Mouse (Mus musculus) cerebellum, adult 2 months (tissue): ENCODE measurements around the gene Slc13a5.

Source experiments
- CTCF ChIP-seq: fragments of 200-500 bp; IDR thresholded peaks from 2 replicates; pipeline ENCODE4 v1.5.1; 2011; ENCODE audit warnings: low read depth, mild to moderate bottlenecking, control low read depth, low read length, moderate library complexity, borderline replicate concordance; ENCODE audit not compliant: insufficient read depth
- POLR2A ChIP-seq: fragments of 200-500 bp; IDR thresholded peaks from 2 replicates; pipeline ENCODE4 v1.6.1; 2011; ENCODE audit warnings: low read length, control low read depth, borderline replicate concordance; ENCODE audit not compliant: insufficient read depth

DNA sequence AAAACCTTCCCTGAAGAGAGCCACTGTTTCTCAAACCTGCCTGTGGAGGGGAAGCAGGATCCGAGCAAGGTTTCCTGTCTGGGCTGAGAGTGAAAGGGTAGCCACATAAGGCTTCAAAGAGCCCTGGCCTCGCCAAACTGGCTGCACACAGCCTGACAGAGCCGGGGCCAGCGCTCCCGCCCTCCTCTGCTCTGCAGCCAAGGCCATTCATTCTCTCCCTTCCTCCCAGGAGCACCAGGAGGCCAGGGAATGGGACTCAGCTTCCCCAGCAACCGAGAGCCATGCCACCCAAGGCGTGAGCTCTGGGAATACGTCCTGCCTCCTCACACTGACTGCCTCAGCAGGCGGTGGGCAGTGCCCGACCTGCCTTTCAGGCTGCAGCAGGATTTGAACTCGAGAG lies 1.5 kb downstream of the Slc13a5 start:
- TF ChIP-seq CTCF (no peak), POLR2A (no peak)
